ENCODE assay signal across 19 mouse cellular contexts in the genomic region with DNA sequence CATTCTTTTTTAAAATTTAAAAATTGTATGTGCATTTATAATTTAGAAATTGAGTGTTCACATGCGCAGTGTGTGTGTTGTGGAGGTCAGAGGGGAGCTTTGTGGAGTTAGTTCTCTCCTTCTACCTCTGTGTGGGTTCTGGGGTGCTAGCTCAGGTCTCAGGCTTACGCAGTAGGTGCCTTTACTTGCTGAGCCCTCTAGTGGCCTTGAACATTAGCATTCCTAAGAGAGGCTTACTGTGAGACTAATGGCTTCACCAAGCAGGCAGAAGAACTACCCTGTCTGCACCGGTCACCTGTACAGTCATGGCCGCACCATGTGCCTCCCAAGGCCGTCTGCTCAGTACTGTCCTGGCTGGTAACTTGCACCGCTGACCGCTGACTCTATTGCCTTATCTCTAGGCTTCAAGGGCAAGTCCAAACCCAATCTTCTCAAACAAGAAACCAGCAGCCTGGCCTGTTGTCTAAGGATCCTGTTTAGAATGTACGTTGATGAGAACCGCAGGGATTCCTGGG. TPM values are rescaled to one million over a fixed set of nuclear protein-coding genes. Genes with fewer than 3 reads are reported as not detected.
DNase-seq lines count a peak whose midpoint lies in the region; ATAC-seq and TF ChIP-seq lines count a peak whose summit lies in the region.
"Had no signal": no experiment of that assay in that cellular context is flagged by ENCODE, and none has a peak within 500 bp of the region (broad histone marks: within the 10 kb centered on the region; RNA-seq: fewer than 3 reads in every experiment).

No protein-coding gene starts in this region.

- no peaks in the 10 kb centered on the region for H3K4me1 ChIP-seq in lung, postnatal 0 days (ENCODE audit: insufficient read depth, low read depth, low read length)
- no peaks in the 10 kb centered on the region for H3K4me1 ChIP-seq in hindbrain, embryonic 13.5 days (replicated peaks)
- H3K4me1 ChIP-seq: embryonic facial prominence, embryonic 15.5 days; heart, embryonic 13.5 days; neural tube, embryonic 13.5 days had no signal

- peak; percentile 20 for DNase-seq in embryo, embryonic 10 days (ENCODE audit: low spot score)
- no peak for DNase-seq in embryo, embryonic 10.5 days (ENCODE audit: low spot score)
- DNase-seq in lung, postnatal 0 days (ENCODE audit: low spot score), result no peak
- no peak for DNase-seq in lung, postnatal 4 days
- peak; percentile 83 for DNase-seq in R1 (ENCODE audit: low read depth, low spot score)
- no peak for DNase-seq in gastrocnemius, adult 2 months
- DNase-seq: cerebellum, adult 2 months; kidney, postnatal 4 days; layer of hippocampus, postnatal 36 days; thymus, postnatal 4 days had no signal

- intact Hi-C loops in gastrocnemius, adult 2 months (cut with DNase I), result no loop called here

- H3K36me3 ChIP-seq in lung, postnatal 0 days (ENCODE audit: insufficient read depth, low read length), result peaks cover 24% of the 10 kb centered on the region; the same call in 1 of the 2 replicates
- H3K36me3 ChIP-seq in hindbrain, embryonic 13.5 days, result peaks cover 48% of the 10 kb centered on the region

- WGBS in lung, postnatal 0 days, result 75% methylated on average over 9 of the region's 9 CpGs
- WGBS in hindbrain, embryonic 13.5 days, result 74% methylated on average over 9 of the region's 9 CpGs

- H3K9me3 ChIP-seq in lung, postnatal 0 days (ENCODE audit: low read length), result no peaks in the 10 kb centered on the region
- H3K9me3 ChIP-seq in hindbrain, embryonic 13.5 days, result no peaks in the 10 kb centered on the region
- H3K9me3 ChIP-seq: embryonic facial prominence, embryonic 15.5 days; forebrain, embryonic 12.5 days; heart, embryonic 13.5 days; limb, embryonic 10.5 days; liver, embryonic 15.5 days; neural tube, embryonic 13.5 days had no signal

- H3K9ac ChIP-seq in lung, postnatal 0 days (replicated peaks; ENCODE audit: low read depth), result no peak overlapping the region
- H3K9ac ChIP-seq in hindbrain, embryonic 13.5 days, result no peak overlapping the region
- H3K9ac ChIP-seq: embryonic facial prominence, embryonic 15.5 days; forebrain, embryonic 12.5 days; heart, embryonic 13.5 days; liver, embryonic 15.5 days; neural tube, embryonic 13.5 days had no signal

- no peak overlapping the region for H3K4me3 ChIP-seq in lung, postnatal 0 days (ENCODE audit: low read depth, low read length)
- no peak overlapping the region for H3K4me3 ChIP-seq in hindbrain, embryonic 13.5 days
- H3K4me3 ChIP-seq in gastrocnemius, adult 2 months, result no peak overlapping the region
- H3K4me3 ChIP-seq: embryonic facial prominence, embryonic 15.5 days; forebrain, embryonic 12.5 days; heart, embryonic 13.5 days; limb, embryonic 10.5 days; liver, embryonic 15.5 days; neural tube, embryonic 13.5 days had no signal

- H3K4me2 ChIP-seq in lung, postnatal 0 days (replicated peaks; ENCODE audit: low read depth, low read length), result no peak overlapping the region
- H3K4me2 ChIP-seq in hindbrain, embryonic 13.5 days, result no peak overlapping the region
- H3K4me2 ChIP-seq: embryonic facial prominence, embryonic 15.5 days; forebrain, embryonic 12.5 days; heart, embryonic 13.5 days; liver, embryonic 15.5 days; neural tube, embryonic 13.5 days had no signal

- no peaks in the 10 kb centered on the region for H3K27me3 ChIP-seq in lung, postnatal 0 days (replicated peaks; ENCODE audit: insufficient read depth, low read length)
- no peaks in the 10 kb centered on the region for H3K27me3 ChIP-seq in hindbrain, embryonic 13.5 days
- H3K27me3 ChIP-seq: embryonic facial prominence, embryonic 15.5 days; forebrain, embryonic 12.5 days; heart, embryonic 13.5 days; liver, embryonic 15.5 days; neural tube, embryonic 13.5 days had no signal

- no peak overlapping the region for H3K27ac ChIP-seq in lung, postnatal 0 days (ENCODE audit: low read length)
- H3K27ac ChIP-seq in hindbrain, embryonic 13.5 days, result no peak overlapping the region
- H3K27ac ChIP-seq in gastrocnemius, adult 2 months, result no peak overlapping the region
- H3K27ac ChIP-seq: embryonic facial prominence, embryonic 15.5 days; forebrain, embryonic 12.5 days; heart, embryonic 13.5 days; limb, embryonic 10.5 days; liver, embryonic 15.5 days; macrophage; neural tube, embryonic 13.5 days had no signal

- TF ChIP-seq EP300 in lung, postnatal 0 days (IDR thresholded peaks at IDR 0.05), result no peak

- ATAC-seq in lung, postnatal 0 days, result no peak
- peak; percentile 42; the same call in 1 of the 2 replicates for ATAC-seq in megakaryocyte progenitor cell, adult 5-6 weeks (replicated peaks; ENCODE audit: poor library complexity)
- ATAC-seq in hindbrain, embryonic 13.5 days (ENCODE audit: low FRiP score), result no peak

- TF ChIP-seq CTCF in lung, postnatal 0 days (IDR thresholded peaks at IDR 0.05), result peak; percentile 17; the same call in 1 of the 2 replicates
- no peak for TF ChIP-seq CTCF in gastrocnemius, adult 2 months (IDR thresholded peaks at IDR 0.05)

RNA-seq across cellular contexts. Expression of gene Cse1l, which starts 14.4 kb away (rescaled TPM):
- polyA plus RNA-seq in lung, postnatal 0 days (2015; fragmentation: Nextera tagmentation; extraction: Ambion mirVana), result 24.1 and 28.5 TPM in 2 replicates
- total RNA-seq in megakaryocyte progenitor cell, adult 5-6 weeks (2015), result 158 and 185 TPM in 2 replicates
- total RNA-seq in megakaryocyte progenitor cell, adult 5-6 weeks (2017), result 116 and 151 TPM in 2 replicates
- polyA plus RNA-seq in hindbrain, embryonic 13.5 days (2015; fragmentation: Nextera tagmentation; extraction: Ambion mirVana), result 96.4 and 98.9 TPM in 2 replicates
- total RNA-seq in gastrocnemius, adult 2 months (2021), result 10 to 100 TPM; 55.6 to 57.4 TPM

Comparison
In these comparisons a context has a peak if more than half of its experiments do, and no peak if none do; other contexts are left out.
1. DNase-seq: peak in embryo, embryonic 10 days (single experiment) and R1 (single experiment); none in embryo, embryonic 10.5 days (single experiment), lung, postnatal 0 days (single experiment), lung, postnatal 4 days (0 of 2) and gastrocnemius, adult 2 months (single experiment).